Mouse (Mus musculus) ES-E14 (cell line): ENCODE data around the gene Gosr1. TPM values are rescaled to one million over a fixed set of nuclear protein-coding genes. Genes with fewer than 3 reads are reported as not detected.

ENCODE experiments used
- DNase-seq: peaks from one replicate; pipeline ENCODE4 v3.0.0-alpha.2; 2013; ENCODE audit warnings: low read depth, low spot score
- H3K27ac ChIP-seq: 2 replicates; pipeline ENCODE4 v1.5.1; 2012; ENCODE audit warnings: low read depth, mild to moderate bottlenecking, low read length, moderate library complexity, mixed read lengths; ENCODE audit not compliant: poor library complexity, insufficient read depth, severe bottlenecking
- H3K36me3 ChIP-seq: 2 replicates; pipeline ENCODE4 v1.6.1; 2012; ENCODE audit warnings: mild to moderate bottlenecking, low read length, moderate library complexity, mixed read lengths; ENCODE audit not compliant: control insufficient read depth, poor library complexity, insufficient read depth, severe bottlenecking
- H3K4me1 ChIP-seq, 2 experiments: fragments of 150-350 bp in 1 of 2; sonication (generic) in 1 of 2; 2 replicates each; pipeline ENCODE4 v1.6.1; 2012; ENCODE audit warnings: low read length in 2 of 2, mild to moderate bottlenecking in 1 of 2, mixed read lengths in 1 of 2; ENCODE audit not compliant: control insufficient read depth in 2 of 2, insufficient read depth in 2 of 2, poor library complexity in 1 of 2
- H3K4me3 ChIP-seq, 2 experiments: fragments of 150-350 bp in 1 of 2; sonication (generic) in 1 of 2; 2 replicates each; pipeline ENCODE4 v1.5.1; 2012; ENCODE audit warnings: low read length in 2 of 2, low read depth in 1 of 2, mild to moderate bottlenecking in 1 of 2, mixed read lengths in 1 of 2; ENCODE audit not compliant: insufficient read depth in 1 of 2, poor library complexity in 1 of 2, severe bottlenecking in 1 of 2
- H3K9ac ChIP-seq: 2 replicates; pipeline ENCODE4 v1.6.1; 2012; ENCODE audit warnings: low read depth, mild to moderate bottlenecking, low read length, mixed read lengths; ENCODE audit not compliant: poor library complexity, insufficient read depth, severe bottlenecking
- H3K9me3 ChIP-seq: fragments of 150-350 bp; sonication (generic); 2 replicates; pipeline ENCODE4 v1.6.1; 2012; ENCODE audit warnings: low read depth, mild to moderate bottlenecking, low read length; ENCODE audit not compliant: control insufficient read depth, insufficient read depth
- CHD2 ChIP-seq: IDR thresholded peaks from 2 replicates; pipeline ENCODE4 v1.6.1; 2014; ENCODE audit warnings: mild to moderate bottlenecking, low read depth, low read length, inconsistent platforms
- HCFC1 ChIP-seq: IDR thresholded peaks from 2 replicates; pipeline ENCODE4 v1.6.1; 2012; ENCODE audit warnings: low read length, inconsistent platforms, borderline replicate concordance; ENCODE audit not compliant: insufficient read depth
- MAFK ChIP-seq: IDR thresholded peaks from 2 replicates; pipeline ENCODE4 v1.6.1; 2014; ENCODE audit warnings: mild to moderate bottlenecking, low read depth, low read length, inconsistent platforms; ENCODE audit not compliant: insufficient read depth
- ZC3H11A ChIP-seq: IDR thresholded peaks from 2 replicates; pipeline ENCODE4 v1.6.1; 2012; ENCODE audit warnings: low read depth, mild to moderate bottlenecking, inconsistent platforms, low read length, borderline replicate concordance
- ZNF384 ChIP-seq: IDR thresholded peaks from 2 replicates; pipeline ENCODE4 v1.6.1; 2012; ENCODE audit warnings: low read depth, low read length, inconsistent platforms
- in situ Hi-C, 2 experiments: fragments of 600-800 bp; cut with MboI; formaldehyde crosslinking; loops; one replicate each; pipeline ENCODE4 v1.15.1; 2025; ENCODE audit warnings: low sequenced_read_pairs in 2 of 2, inconsistent platforms in 1 of 2; ENCODE audit not compliant: unreplicated experiment in 2 of 2
- total RNA-seq: library from RNA; depleted of rRNA; stranded (reverse); fragments of 300-350 nt; gene quantifications from 2 replicates; pipeline ENCODE4 v1.2.3, GENCODE M21; 2012

The Gosr1 gene
- total RNA-seq, 1 experiment: 18.3 TPM

DNA sequence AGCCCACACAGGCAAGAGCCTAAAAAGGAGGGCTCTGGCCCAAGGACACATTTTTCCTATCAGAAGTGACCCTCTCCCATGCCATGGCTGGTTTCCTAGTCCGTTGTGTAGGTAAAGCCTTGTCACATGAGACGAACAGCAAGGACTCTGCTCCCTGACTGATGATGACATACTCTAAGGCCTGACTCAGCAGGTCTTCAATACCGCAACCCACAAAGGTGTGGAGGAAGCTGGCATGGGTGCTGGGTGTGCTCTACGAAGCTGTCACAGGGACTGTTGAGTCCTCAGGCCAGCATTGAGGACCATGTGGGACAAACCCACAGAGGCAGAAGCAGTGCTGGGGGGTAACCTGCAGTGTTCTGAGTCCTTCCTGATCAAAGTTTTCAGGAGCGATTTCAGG, 7.2 kb upstream of the Gosr1 start:
- TF ChIP-seq HCFC1 (no peak), ZNF384 (no peak), ZC3H11A (no peak)
- no peak for DNase-seq
- Histone ChIP-seq H3K36me3 (no peaks in the 10 kb centered on the region), H3K27ac (no peak overlapping the region), H3K4me3 (no peak overlapping the region), H3K9ac (no peak overlapping the region), H3K9me3 (no peaks in the 10 kb centered on the region), H3K4me1 (no peaks in the 10 kb centered on the region)
- in situ Hi-C loops: no loop called here

DNA sequence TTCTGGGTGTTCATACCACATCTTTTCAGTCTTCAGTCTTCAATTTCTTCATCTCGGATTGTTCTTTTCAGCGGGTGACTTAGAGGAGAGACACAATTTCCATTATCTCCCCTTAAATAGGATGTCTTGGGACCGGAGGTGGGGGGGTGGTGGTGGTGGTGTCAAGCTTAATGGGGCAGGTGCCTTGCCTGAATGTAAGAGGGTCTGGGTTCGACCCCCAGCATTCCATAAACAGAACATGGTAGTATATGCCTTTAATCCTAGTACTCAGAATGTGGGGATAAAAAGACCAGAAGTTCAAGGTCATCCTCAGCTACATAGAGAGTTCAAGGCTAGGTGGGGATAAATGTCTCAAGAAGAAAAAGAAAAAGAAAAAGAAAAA, 353 bp upstream of the Gosr1 start:
- in situ Hi-C loops: no loop called here
- peaks cover 4% of the 10 kb centered on the region; the same call in 1 of the 2 replicates for H3K36me3 ChIP-seq
- no peak overlapping the region for H3K27ac ChIP-seq
- TF ChIP-seq ZC3H11A (no peak), CHD2 (no peak), HCFC1 (no peak), ZNF384 (no peak), MAFK (no peak)
- no peak overlapping the region for H3K9ac ChIP-seq
- no peaks in the 10 kb centered on the region for H3K9me3 ChIP-seq
- DNase-seq: no peak
- H3K4me3 ChIP-seq: peak overlapping the region in 1 of 2 experiments; percentile 99; a peak in 2 of 4 replicates
- peaks cover 0 to 3% of the 10 kb centered on the region in 2 experiments; a peak in 1 of 4 replicates for H3K4me1 ChIP-seq

DNA sequence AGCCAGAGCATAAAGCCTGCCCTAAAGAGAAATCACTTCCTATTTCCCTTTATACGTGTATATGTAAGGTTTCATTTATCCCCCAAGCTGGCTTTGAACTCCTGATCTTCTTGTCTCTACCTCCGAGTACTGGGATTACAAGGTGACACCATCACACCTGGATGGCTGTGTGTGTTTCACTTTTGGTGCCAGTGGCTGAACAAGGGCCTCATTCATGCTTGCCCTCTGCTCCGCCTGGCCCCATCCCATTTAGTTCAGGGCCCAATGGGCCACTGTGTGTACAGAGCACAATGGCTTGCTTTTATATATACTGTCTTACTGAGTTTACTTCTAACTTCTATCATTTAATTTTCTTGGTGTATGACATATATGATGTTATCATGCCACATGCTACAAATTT, 11.1 kb downstream of the Gosr1 start:
- Histone ChIP-seq H3K9me3 (no peaks in the 10 kb centered on the region), H3K27ac (no peak overlapping the region), H3K4me1 (peaks cover 2 to 5% of the 10 kb centered on the region in 2 experiments; a peak in 2 of 4 replicates), H3K9ac (no peak overlapping the region), H3K36me3 (peaks cover 20% of the 10 kb centered on the region), H3K4me3 (no peak overlapping the region)
- DNase-seq: no peak
- TF ChIP-seq MAFK (no peak), ZC3H11A (no peak), CHD2 (no peak), ZNF384 (no peak), HCFC1 (no peak)
- in situ Hi-C loops: no loop called here

DNA sequence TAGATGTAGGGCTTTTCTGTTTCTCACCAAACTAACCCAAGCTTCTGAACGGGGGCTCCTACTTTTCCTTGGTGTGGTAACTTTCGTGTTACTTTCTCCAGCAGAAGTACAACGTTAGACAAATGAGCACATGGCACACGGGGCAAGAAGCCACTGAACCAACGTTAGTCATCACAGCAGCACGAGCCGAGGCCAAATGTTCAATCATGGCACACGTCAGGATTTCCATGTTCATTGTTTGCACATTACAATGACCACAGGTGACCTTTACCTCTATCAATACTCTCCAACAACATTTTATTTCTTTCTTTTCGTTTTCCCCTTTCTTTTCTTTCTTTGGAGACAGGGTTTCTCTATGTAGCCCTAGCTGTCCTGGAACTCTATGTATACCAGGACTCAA, 14.6 kb downstream of the Gosr1 start:
- Histone ChIP-seq H3K9ac (no peak overlapping the region), H3K4me1 (peaks cover 0 to 5% of the 10 kb centered on the region in 2 experiments; a peak in 2 of 4 replicates), H3K4me3 (no peak overlapping the region), H3K27ac (no peak overlapping the region), H3K9me3 (no peaks in the 10 kb centered on the region), H3K36me3 (peaks cover 14% of the 10 kb centered on the region)
- TF ChIP-seq MAFK (no peak), HCFC1 (no peak), ZC3H11A (no peak), ZNF384 (no peak), CHD2 (no peak)
- DNase-seq: no peak
- in situ Hi-C loops: no loop called here

DNA sequence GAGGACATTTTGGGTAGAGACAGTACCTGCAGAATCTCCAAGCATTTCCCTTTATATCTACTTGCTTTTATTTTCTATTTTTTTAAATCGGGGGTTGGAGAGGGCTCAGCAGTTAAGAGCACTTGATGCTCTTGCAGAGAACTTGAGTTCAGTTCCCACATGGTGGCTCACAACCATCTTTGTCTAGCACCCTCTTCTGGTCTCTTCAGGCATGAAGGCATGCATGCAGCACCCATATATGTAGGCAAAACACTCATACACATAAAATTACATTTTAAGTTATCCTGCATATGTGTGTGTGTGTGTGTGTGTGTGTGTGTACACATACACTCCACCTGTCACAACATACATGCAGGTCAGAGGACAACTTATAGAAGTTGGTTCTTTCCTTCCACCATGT, 17.5 kb downstream of the Gosr1 start:
- Histone ChIP-seq H3K27ac (no peak overlapping the region), H3K4me3 (no peak overlapping the region), H3K36me3 (peaks cover 10% of the 10 kb centered on the region), H3K9me3 (no peaks in the 10 kb centered on the region), H3K9ac (no peak overlapping the region), H3K4me1 (peaks cover 0 to 3% of the 10 kb centered on the region in 2 experiments; a peak in 2 of 4 replicates)
- in situ Hi-C loops: no loop called here
- DNase-seq: no peak
- TF ChIP-seq MAFK (no peak), ZC3H11A (no peak), CHD2 (no peak), HCFC1 (no peak), ZNF384 (no peak)
